Mouse (Mus musculus) brain, embryonic 14.5 days (tissue): ENCODE results near the gene Rapgef6. TPM values are rescaled to one million over a fixed set of nuclear protein-coding genes. Genes with fewer than 3 reads are reported as not detected.

Experiments used
- DNase-seq: peaks from one replicate; pipeline ENCODE4 v3.0.0-alpha.2; 2011; ENCODE audit warnings: low read depth
- CTCF ChIP-seq: fragments of 200-500 bp; IDR thresholded peaks from 2 replicates; pipeline ENCODE4 v1.5.1; 2012; ENCODE audit warnings: inconsistent platforms, mild to moderate bottlenecking, moderate library complexity, borderline replicate concordance; ENCODE audit not compliant: insufficient read depth, insufficient read length; ENCODE audit errors: extremely low read depth
- POLR2A ChIP-seq: fragments of 200-500 bp; IDR thresholded peaks from 2 replicates; pipeline ENCODE4 v1.6.1; 2012; ENCODE audit warnings: mild to moderate bottlenecking, inconsistent platforms, borderline replicate concordance; ENCODE audit not compliant: poor library complexity, insufficient read depth, insufficient read length, severe bottlenecking; ENCODE audit errors: extremely low read depth
- polyA plus RNA-seq: library from polyadenylated mRNA; depleted of rRNA; stranded (reverse); fragments of >200 nt; gene quantifications from 2 replicates; pipeline ENCODE4 v1.2.3, GENCODE M21; 2012; rRNA removed

Rapgef6 gene
- polyA plus RNA-seq, 1 experiment, result 29.5 TPM

DNA sequence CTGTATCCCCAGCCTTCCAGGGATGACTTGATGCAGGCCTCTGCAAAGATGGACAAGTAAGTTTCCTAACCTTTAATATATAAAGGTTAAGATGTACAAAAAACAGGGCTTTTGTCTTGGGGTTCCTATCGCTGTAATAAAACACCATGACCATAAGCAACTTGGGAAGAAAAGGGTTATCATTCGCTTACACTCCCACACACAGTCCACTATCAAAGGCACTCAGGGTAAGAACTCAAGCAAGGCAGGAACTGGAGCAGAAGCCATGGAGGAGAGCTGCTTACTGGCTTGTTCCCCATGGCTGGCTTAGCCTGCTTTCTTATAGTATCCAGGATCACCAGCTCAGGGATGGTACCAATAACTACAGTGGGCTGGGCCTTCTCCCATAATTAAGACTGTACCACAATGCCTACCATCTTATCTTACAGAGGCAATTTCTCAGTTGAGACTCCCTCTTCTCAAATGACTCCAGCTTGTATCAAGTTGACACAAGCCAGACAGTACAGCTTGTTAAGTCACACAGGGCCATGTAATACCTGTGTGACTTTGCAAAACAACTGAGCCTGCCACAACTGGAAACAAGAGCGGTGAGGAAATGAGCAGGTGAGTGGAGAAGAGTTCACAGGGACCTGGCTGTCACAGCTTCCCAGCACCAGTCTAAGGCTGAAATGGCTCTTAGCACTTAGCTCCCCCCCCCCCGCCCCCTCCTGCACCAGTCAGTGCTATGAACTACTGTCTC is 216.5 kb downstream of the Rapgef6 start:
- no peak for TF ChIP-seq CTCF
- no peak for TF ChIP-seq POLR2A
- no peak for DNase-seq

DNA sequence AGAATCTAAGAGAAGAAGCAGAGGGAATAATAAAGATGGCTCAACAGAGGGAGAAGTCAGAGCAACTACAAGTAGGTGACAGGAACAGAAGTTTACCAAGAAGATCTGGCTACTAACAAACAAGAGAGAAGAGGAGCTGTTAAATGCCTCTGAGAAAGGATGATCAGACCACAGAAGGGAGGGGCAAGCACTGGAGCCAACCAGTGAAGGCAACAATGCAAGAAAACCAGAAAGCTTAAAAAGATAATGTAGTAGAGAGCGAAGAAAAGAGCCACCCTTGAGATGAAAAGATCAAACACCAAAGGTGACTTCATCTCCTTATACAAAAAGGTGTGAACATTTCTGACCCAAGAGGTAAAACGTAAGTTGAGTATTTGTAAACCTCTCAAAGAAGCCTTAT is 218.7 kb downstream of the Rapgef6 start:
- no peak for DNase-seq
- TF ChIP-seq POLR2A, result no peak
- TF ChIP-seq CTCF, result no peak

DNA sequence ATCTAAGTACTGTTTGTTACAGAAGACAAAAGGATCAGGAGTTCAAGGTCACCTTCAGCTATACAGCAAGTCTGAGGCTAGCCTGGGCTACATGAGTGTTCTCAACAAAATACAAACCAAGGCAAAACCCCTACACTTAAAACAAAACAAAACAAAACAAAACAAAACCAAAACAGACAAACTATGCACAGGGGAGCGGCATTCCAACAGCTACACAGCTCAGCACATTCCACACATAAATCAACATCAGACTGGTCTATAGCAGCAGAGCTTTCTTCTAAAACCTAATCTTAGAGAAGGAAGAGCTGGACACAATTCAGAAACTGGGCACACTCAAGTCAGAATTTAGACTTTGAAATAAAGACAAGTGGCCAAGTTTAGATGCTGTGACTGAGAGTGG is 221.6 kb downstream of the Rapgef6 start:
- TF ChIP-seq POLR2A, result no peak
- no peak for TF ChIP-seq CTCF
- no peak for DNase-seq

Other genes starting within 250 kb of the Rapgef6 start
- 46.4 and 50.9 TPM in 2 replicates for gene Acsl6, start 219.0 kb upstream of the Rapgef6 start, polyA plus RNA-seq
- gene Meikin, start 152.2 kb upstream of the Rapgef6 start, polyA plus RNA-seq, result not detected in 2 replicates
- 8.5 and 9.7 TPM in 2 replicates for gene Fnip1, start 84.6 kb upstream of the Rapgef6 start, polyA plus RNA-seq